Mouse (Mus musculus) liver, embryonic 14.5 days (tissue): Measurements from ENCODE around the gene Tesk1. TPM values are rescaled to one million over a fixed set of nuclear protein-coding genes. Genes with fewer than 3 reads are reported as not detected.

Source experiments
- ATAC-seq: fragments of 200-750 bp; cut with Nextera tagmentation; 2 replicates; pipeline ENCODE4 v1.8.0; 2017; ENCODE audit warnings: moderate number of reproducible peaks, mild to moderate bottlenecking, moderate library complexity; ENCODE audit not compliant: insufficient read depth
- DNase-seq, 3 experiments: peaks; one replicate each; pipeline ENCODE4 v3.0.0-alpha.2; 2012 to 2013; ENCODE audit warnings: low read depth in 3 of 3, low spot score in 3 of 3
- H3K27ac ChIP-seq: fragments of 300-500 bp; sonication (generic); 2 replicates; pipeline ENCODE4 v1.5.1; 2014; ENCODE audit warnings: moderate library complexity, mild to moderate bottlenecking, control low read depth, inconsistent platforms
- H3K27me3 ChIP-seq: fragments of 300-500 bp; sonication (generic); 2 replicates; pipeline ENCODE4 v1.6.1; 2014; ENCODE audit warnings: mild to moderate bottlenecking, low read length, moderate library complexity; ENCODE audit not compliant: control insufficient read depth, insufficient read depth
- H3K36me3 ChIP-seq: fragments of 300-500 bp; sonication (generic); replicated peaks from 2 replicates; pipeline ENCODE4 v1.6.1; 2014; ENCODE audit warnings: low read depth; ENCODE audit not compliant: control insufficient read depth, insufficient read depth
- H3K4me1 ChIP-seq, 2 experiments: fragments of 200-500 bp in 1 of 2; fragments of 300-500 bp in 1 of 2; sonication (generic) in 1 of 2; replicated peaks; 2 replicates each; pipeline ENCODE4 v1.6.1; 2012 to 2014; ENCODE audit warnings: antibody characterized with exemption in 1 of 2, inconsistent platforms in 1 of 2, low read length in 1 of 2; ENCODE audit not compliant: control insufficient read depth in 2 of 2, insufficient read depth in 2 of 2
- H3K4me2 ChIP-seq: fragments of 300-500 bp; sonication (generic); 2 replicates; pipeline ENCODE4 v1.6.1; 2014; ENCODE audit warnings: low read depth, mild to moderate bottlenecking, control low read depth, moderate library complexity
- H3K4me3 ChIP-seq, 2 experiments: fragments of 200-500 bp in 1 of 2; fragments of 300-500 bp in 1 of 2; sonication (generic) in 1 of 2; 2 replicates each; pipeline ENCODE4 v1.5.1; 2012 to 2014; ENCODE audit warnings: low read depth in 2 of 2, low read length in 2 of 2, mild to moderate bottlenecking in 2 of 2, control low read depth in 1 of 2, inconsistent platforms in 1 of 2, moderate library complexity in 1 of 2; ENCODE audit not compliant: insufficient read depth in 1 of 2
- H3K9ac ChIP-seq: fragments of 300-500 bp; sonication (generic); replicated peaks from 2 replicates; pipeline ENCODE4 v1.6.1; 2014; ENCODE audit warnings: mild to moderate bottlenecking, control low read depth, moderate library complexity
- H3K9me3 ChIP-seq: fragments of 300-500 bp; sonication (generic); 2 replicates; pipeline ENCODE4 v1.6.1; 2016; ENCODE audit warnings: low read length, mixed read lengths; ENCODE audit not compliant: control insufficient read depth
- CTCF ChIP-seq: IDR thresholded peaks from 2 replicates; pipeline ENCODE4 v1.5.1; 2016; ENCODE audit warnings: antibody characterized with exemption, low read depth, control low read depth
- EP300 ChIP-seq: IDR thresholded peaks from 2 replicates; pipeline ENCODE4 v1.6.1; 2016; ENCODE audit warnings: antibody characterized with exemption, low read depth
- whole genome bisulfite sequencing: fragments of 180-500 bp; shearing (Covaris S2); extraction: QIAGEN DNeasy Blood & Tissue Kit; methylation state at CpG from one replicate; pipeline ENCODE4 v1.1.7; 2014; ENCODE audit not compliant: insufficient replicate concordance; 5-methylcytosine and 5-hydroxymethylcytosine counted together
- polyA plus RNA-seq, 2 experiments: library from polyadenylated mRNA; depleted of rRNA in 1 of 2; stranded (reverse) in 1 of 2; unstranded in 1 of 2; fragments of >200 nt; fragmentation: Nextera tagmentation in 1 of 2; extraction: Ambion mirVana in 1 of 2; gene quantifications; 2 replicates each; pipeline versions ENCODE4 v1.2.1 to v1.2.3; 2012 to 2014

Gene Tesk1
- polyA plus RNA-seq, 2 experiments: 0.65 to 3.3 TPM

- TF ChIP-seq CTCF (no peak), EP300 (no peak)
- Histone ChIP-seq H3K4me2 (no peak overlapping the region), H3K4me3 (no peak overlapping the region), H3K36me3 (no peaks in the 10 kb centered on the region), H3K4me1 (peaks cover 0 to 10% of the 10 kb centered on the region in 2 experiments; a peak in 2 of 4 replicates), H3K27ac (no peak overlapping the region), H3K27me3 (no peaks in the 10 kb centered on the region; the same call in 1 of the 2 replicates), H3K9me3 (no peaks in the 10 kb centered on the region), H3K9ac (no peak overlapping the region)
- ATAC-seq (no peak), DNase-seq (no peak)
- 59% methylated on average over 15 of the region's 15 CpGs for WGBS
These were observed 22.6 kb upstream of the Tesk1 start for GRCm38 (mm10) chr4:43418973-43419656.

- no peak overlapping the region for H3K27ac ChIP-seq
- WGBS: 44% methylated on average over 9 of the region's 9 CpGs
- no peaks in the 10 kb centered on the region for H3K9me3 ChIP-seq
- H3K36me3 ChIP-seq: no peaks in the 10 kb centered on the region
- no peak overlapping the region for H3K4me2 ChIP-seq
- DNase-seq (no peak), ATAC-seq (no peak)
- H3K4me1 ChIP-seq: peaks cover 0 to 10% of the 10 kb centered on the region in 2 experiments; a peak in 2 of 4 replicates
- no peak overlapping the region for H3K4me3 ChIP-seq
- no peaks in the 10 kb centered on the region; the same call in 1 of the 2 replicates for H3K27me3 ChIP-seq
- no peak overlapping the region for H3K9ac ChIP-seq
- no peak for TF ChIP-seq EP300
- TF ChIP-seq CTCF: no peak
These were observed 21.9 kb upstream of the Tesk1 start for GRCm38 (mm10) chr4:43419801-43420281.

- no peaks in the 10 kb centered on the region for H3K36me3 ChIP-seq
- ATAC-seq (no peak), DNase-seq (peak; percentile 52 to 70 (median 63))
- TF ChIP-seq CTCF (peak; percentile 88), EP300 (no peak)
- WGBS: 3% methylated on average over 6 of the region's 6 CpGs
- H3K9me3 ChIP-seq: no peaks in the 10 kb centered on the region
- H3K4me3 ChIP-seq: no peak overlapping the region
- H3K4me1 ChIP-seq: peaks cover 0 to 10% of the 10 kb centered on the region in 2 experiments; a peak in 2 of 4 replicates
- no peak overlapping the region for H3K4me2 ChIP-seq
- H3K27me3 ChIP-seq: peaks cover 5% of the 10 kb centered on the region; the same call in 1 of the 2 replicates
- no peak overlapping the region for H3K27ac ChIP-seq
- no peak overlapping the region for H3K9ac ChIP-seq
These were observed 21.4 kb upstream of the Tesk1 start for GRCm38 (mm10) chr4:43420305-43420704.

GRCm38 (mm10) chr4:43421632-43422240 lies 20.0 kb upstream of the Tesk1 start:
- 0 out of 2 replicates have a peak, but pooled peaks have one; percentile 47 for ATAC-seq
- Histone ChIP-seq H3K36me3 (no peaks in the 10 kb centered on the region), H3K4me2 (no peak overlapping the region), H3K4me1 (peaks cover 0 to 10% of the 10 kb centered on the region in 2 experiments; a peak in 2 of 4 replicates), H3K27me3 (peaks cover 17% of the 10 kb centered on the region), H3K9me3 (no peaks in the 10 kb centered on the region), H3K4me3 (no peak overlapping the region), H3K9ac (no peak overlapping the region), H3K27ac (no peak overlapping the region)
- 56% methylated on average over 28 of the region's 28 CpGs for WGBS
- TF ChIP-seq EP300 (no peak), CTCF (no peak)
- DNase-seq: no peak

- WGBS: 70% methylated on average over 20 of the region's 20 CpGs
- Histone ChIP-seq H3K9me3 (no peaks in the 10 kb centered on the region), H3K9ac (no peak overlapping the region), H3K4me2 (no peak overlapping the region), H3K4me1 (peaks cover 0 to 2% of the 10 kb centered on the region in 2 experiments; a peak in 2 of 4 replicates), H3K36me3 (no peaks in the 10 kb centered on the region), H3K4me3 (no peak overlapping the region), H3K27ac (no peak overlapping the region), H3K27me3 (peaks cover 33% of the 10 kb centered on the region)
- DNase-seq (no peak), ATAC-seq (no peak)
- TF ChIP-seq EP300: no peak
- TF ChIP-seq CTCF: no peak
These were observed 18.3 kb upstream of the Tesk1 start for GRCm38 (mm10) chr4:43423267-43423934.
